Mouse (Mus musculus) hindbrain, embryonic 12.5 days (tissue): ENCODE data around the gene Fbl. TPM values are rescaled to one million over a fixed set of nuclear protein-coding genes. Genes with fewer than 3 reads are reported as not detected.
"Not testable (repeated sequence)": the region's sequence is repeated elsewhere in the genome, so short reads cannot be mapped to it uniquely, and the experiment has no call there.

ENCODE experiments used
- ATAC-seq: fragments of 200-750 bp; cut with Nextera tagmentation; 2 replicates; pipeline ENCODE4 v1.8.0; 2017; ENCODE audit warnings: moderate TSS enrichment; ENCODE audit not compliant: low FRiP score
- H3K27ac ChIP-seq: fragments of 300-500 bp; sonication (generic); 2 replicates; pipeline ENCODE4 v1.5.1; 2016; ENCODE audit warnings: mild to moderate bottlenecking
- H3K27me3 ChIP-seq: fragments of 300-500 bp; sonication (generic); 2 replicates; pipeline ENCODE4 v1.6.1; 2016; ENCODE audit warnings: mild to moderate bottlenecking
- H3K36me3 ChIP-seq: fragments of 300-500 bp; sonication (generic); 2 replicates; pipeline ENCODE4 v1.6.1; 2016; ENCODE audit warnings: mild to moderate bottlenecking
- H3K4me1 ChIP-seq: fragments of 300-500 bp; sonication (generic); 2 replicates; pipeline ENCODE4 v1.6.1; 2016
- H3K4me2 ChIP-seq: fragments of 300-500 bp; sonication (generic); replicated peaks from 2 replicates; pipeline ENCODE4 v1.6.1; 2016; ENCODE audit warnings: mild to moderate bottlenecking
- H3K4me3 ChIP-seq: fragments of 300-500 bp; sonication (generic); 2 replicates; pipeline ENCODE4 v1.5.1; 2016; ENCODE audit warnings: mild to moderate bottlenecking
- H3K9ac ChIP-seq: fragments of 300-500 bp; sonication (generic); 2 replicates; pipeline ENCODE4 v1.6.1; 2016; ENCODE audit warnings: mild to moderate bottlenecking, moderate library complexity
- H3K9me3 ChIP-seq: fragments of 300-500 bp; sonication (generic); replicated peaks from 2 replicates; pipeline ENCODE4 v1.6.1; 2016; ENCODE audit warnings: mild to moderate bottlenecking
- WGBS: fragments of 180-500 bp; shearing (Covaris S2); methylation state at CpG from one replicate; pipeline ENCODE4 v1.1.7; 2016; 5-methylcytosine and 5-hydroxymethylcytosine counted together
- polyA plus RNA-seq: library from polyadenylated mRNA; unstranded; fragments of >200 nt; fragmentation: Nextera tagmentation; extraction: Ambion mirVana; gene quantifications from 2 replicates; pipeline ENCODE4 v1.2.1, GENCODE M21; 2016

The Fbl gene
- polyA plus RNA-seq, 1 experiment from 2014 or later: 115 TPM

GRCm38 (mm10) chr7:28196528-28196927, 27.0 kb downstream of the Fbl start:
- no peaks in the 10 kb centered on the region for H3K9me3 ChIP-seq
- no peaks in the 10 kb centered on the region for H3K4me1 ChIP-seq
- peaks cover 45% of the 10 kb centered on the region for H3K36me3 ChIP-seq
- no peak for ATAC-seq
- H3K27me3 ChIP-seq: no peaks in the 10 kb centered on the region
- H3K4me3 ChIP-seq: no peak overlapping the region
- no peak overlapping the region for H3K9ac ChIP-seq
- 56% methylated on average over 14 of the region's 14 CpGs for WGBS
- H3K27ac ChIP-seq: no peak overlapping the region
- no peak overlapping the region for H3K4me2 ChIP-seq

GRCm38 (mm10) chr7:28199054-28199453, 29.5 kb downstream of the Fbl start:
- ATAC-seq: no peak
- Histone ChIP-seq H3K36me3 (peaks cover 22% of the 10 kb centered on the region), H3K27me3 (no peaks in the 10 kb centered on the region), H3K4me3 (no peak overlapping the region), H3K27ac (no peak overlapping the region), H3K9ac (no peak overlapping the region), H3K9me3 (no peaks in the 10 kb centered on the region), H3K4me1 (no peaks in the 10 kb centered on the region), H3K4me2 (no peak overlapping the region)
- 75% methylated on average over 4 of the region's 4 CpGs for WGBS

DNA sequence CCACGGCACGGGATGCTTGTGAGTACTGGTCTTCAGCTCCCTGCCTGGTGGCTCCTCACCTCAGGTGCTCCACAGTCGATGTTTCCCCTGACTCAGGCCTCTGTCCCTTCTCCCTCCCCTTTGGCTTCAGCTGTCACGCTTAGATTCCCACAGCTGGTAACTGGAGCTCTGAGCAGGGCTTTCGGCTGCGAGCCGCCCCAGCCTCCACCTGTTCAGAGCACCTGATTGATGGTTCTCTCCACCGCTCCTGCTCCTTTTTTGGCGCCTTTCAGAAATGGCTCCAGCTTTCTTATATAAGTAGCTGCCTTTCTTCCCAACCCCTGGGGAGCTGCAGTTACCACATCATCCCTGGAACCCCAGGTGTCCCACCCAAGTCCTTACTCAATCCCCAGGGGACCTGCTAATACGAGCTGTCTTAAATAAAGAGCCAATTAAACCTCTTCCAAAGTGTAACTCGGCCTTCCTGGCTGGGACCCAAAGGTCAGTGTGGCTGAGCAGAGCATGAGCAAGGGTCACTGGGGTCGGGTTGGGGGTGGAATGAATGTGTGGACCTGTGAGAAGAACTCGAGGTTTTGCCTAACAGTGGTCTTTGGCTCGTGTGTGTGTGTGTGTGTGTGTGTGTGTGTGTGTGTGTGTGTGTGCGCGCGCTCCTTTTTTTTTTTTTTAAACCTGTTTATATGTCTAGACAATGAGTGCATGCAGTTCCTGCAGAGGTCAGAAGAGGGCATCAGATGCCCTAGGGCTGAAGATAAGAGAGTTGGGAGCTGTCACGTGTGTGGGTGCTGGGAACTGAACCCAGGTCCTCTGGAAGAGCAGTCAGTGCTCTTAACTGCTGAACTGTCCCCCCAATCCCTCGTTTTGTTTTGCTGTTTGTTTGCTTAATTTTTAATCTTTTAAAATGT, 33.9 kb downstream of the Fbl start:
- Histone ChIP-seq H3K27me3 (no peaks in the 10 kb centered on the region), H3K27ac (no peak overlapping the region), H3K9me3 (no peaks in the 10 kb centered on the region), H3K4me1 (no peaks in the 10 kb centered on the region), H3K4me3 (no peak overlapping the region), H3K36me3 (peaks cover 2% of the 10 kb centered on the region), H3K4me2 (no peak overlapping the region), H3K9ac (no peak overlapping the region)
- 62% methylated on average over 19 of the region's 19 CpGs for WGBS
- no peak for ATAC-seq

GRCm38 (mm10) chr7:28206044-28206600, 36.6 kb downstream of the Fbl start:
- no peaks in the 10 kb centered on the region for H3K27me3 ChIP-seq
- no peaks in the 10 kb centered on the region for H3K9me3 ChIP-seq
- no peak for ATAC-seq
- no peaks in the 10 kb centered on the region for H3K36me3 ChIP-seq
- no peak overlapping the region for H3K27ac ChIP-seq
- H3K4me1 ChIP-seq: no peaks in the 10 kb centered on the region
- H3K4me3 ChIP-seq: no peak overlapping the region
- WGBS: 79% methylated on average over 4 of the region's 4 CpGs
- H3K4me2 ChIP-seq: no peak overlapping the region
- H3K9ac ChIP-seq: no peak overlapping the region

DNA sequence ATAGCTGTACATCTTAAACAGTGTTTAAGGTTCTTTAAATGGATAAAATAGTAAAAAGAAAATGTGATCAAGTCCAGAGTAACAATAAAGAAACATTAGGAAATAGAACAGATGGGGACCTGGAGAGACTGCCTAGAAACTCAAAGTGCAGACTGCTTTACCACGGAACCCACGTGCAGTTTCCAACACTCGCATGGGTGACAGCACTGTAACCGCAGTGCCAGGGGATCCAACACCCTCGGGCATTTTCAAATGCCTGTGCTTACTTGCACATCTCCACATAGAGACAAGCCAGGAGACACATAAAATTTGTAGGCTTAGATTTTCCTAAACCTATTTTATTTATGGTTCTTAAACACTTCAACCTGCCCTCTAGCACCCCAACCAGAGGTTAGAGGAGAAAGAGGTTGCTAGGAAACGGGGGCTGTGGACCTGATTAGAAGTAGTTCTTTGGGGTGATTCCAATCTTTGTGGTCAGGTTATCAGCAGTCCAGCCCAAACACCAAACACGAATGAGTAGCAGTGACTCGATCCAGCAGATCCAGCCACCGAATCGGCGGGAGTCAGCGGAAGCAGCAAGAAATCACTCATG, 39.0 kb downstream of the Fbl start:
- Histone ChIP-seq H3K36me3 (no peaks in the 10 kb centered on the region), H3K27ac (no peak overlapping the region), H3K4me1 (no peaks in the 10 kb centered on the region), H3K4me2 (peak overlapping the region; percentile 54), H3K9ac (peak overlapping the region; percentile 43; the same call in 1 of the 2 replicates), H3K4me3 (peak overlapping the region; percentile 28), H3K27me3 (no peaks in the 10 kb centered on the region), H3K9me3 (no peaks in the 10 kb centered on the region)
- 56% methylated on average over 12 of the region's 12 CpGs for WGBS
- ATAC-seq: no peak

DNA sequence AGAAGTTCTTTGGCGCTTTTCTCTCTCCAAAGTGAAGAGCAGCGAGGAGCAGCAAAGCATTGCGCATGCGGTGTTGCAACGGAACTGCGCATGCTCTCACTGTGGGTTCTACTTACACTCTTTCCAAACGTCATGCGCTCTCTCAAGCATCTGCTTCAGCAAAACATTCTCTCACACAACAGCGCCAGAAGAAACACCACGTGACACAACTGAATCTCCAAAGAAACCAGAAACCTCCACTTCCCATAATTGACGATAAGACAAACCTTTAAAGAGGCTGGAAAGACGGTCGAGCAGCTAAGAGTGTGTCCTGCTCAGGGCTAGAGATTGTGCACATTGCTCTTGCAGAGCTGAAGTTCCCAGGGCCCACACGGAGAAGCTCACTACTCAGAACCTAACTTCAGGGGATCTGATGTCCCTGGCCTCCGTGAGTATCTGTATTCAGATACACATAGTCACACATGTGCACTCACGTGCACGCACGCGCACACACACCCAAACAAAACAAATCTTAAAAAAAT, 39.5 kb downstream of the Fbl start:
- no peaks in the 10 kb centered on the region for H3K9me3 ChIP-seq
- H3K9ac ChIP-seq: peak overlapping the region; percentile 43; the same call in 1 of the 2 replicates

DNA sequence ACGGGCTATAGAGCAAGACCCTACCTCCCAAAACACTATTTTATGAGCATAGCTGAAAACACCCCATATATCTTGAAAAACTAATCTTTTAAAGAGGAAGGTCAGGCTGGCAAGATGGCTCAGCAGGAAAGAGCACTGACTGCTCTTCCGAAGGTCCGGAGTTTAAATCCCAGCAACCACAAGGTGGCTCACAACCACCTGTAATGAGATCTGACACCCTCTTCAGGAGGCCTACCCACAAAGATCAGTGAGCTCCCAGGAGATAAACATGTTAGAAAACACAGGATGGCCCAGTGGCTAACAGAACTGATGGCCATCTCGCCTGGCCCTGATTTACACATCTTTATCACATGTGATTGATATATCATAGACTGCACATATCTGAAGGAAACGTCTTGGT, 41.2 kb downstream of the Fbl start:
- no peaks in the 10 kb centered on the region for H3K9me3 ChIP-seq
- no peaks in the 10 kb centered on the region for H3K4me1 ChIP-seq
- no peaks in the 10 kb centered on the region for H3K27me3 ChIP-seq
- no peak overlapping the region for H3K9ac ChIP-seq
- no peaks in the 10 kb centered on the region for H3K36me3 ChIP-seq
- H3K4me2 ChIP-seq: no peak overlapping the region
- WGBS: 51% methylated on average over 5 of the region's 5 CpGs
- ATAC-seq: no peak
- H3K27ac ChIP-seq: no peak overlapping the region
- H3K4me3 ChIP-seq: no peak overlapping the region

More for the DNA sequence above, 39.5 kb downstream of the Fbl start:
- no peak overlapping the region for H3K27ac ChIP-seq
- 58% methylated on average over 19 of the region's 19 CpGs for WGBS
- peak overlapping the region; percentile 28 for H3K4me3 ChIP-seq
- H3K27me3 ChIP-seq: no peaks in the 10 kb centered on the region
- ATAC-seq: no peak
- peak overlapping the region; percentile 54 for H3K4me2 ChIP-seq
- no peaks in the 10 kb centered on the region for H3K36me3 ChIP-seq
- no peaks in the 10 kb centered on the region for H3K4me1 ChIP-seq

DNA sequence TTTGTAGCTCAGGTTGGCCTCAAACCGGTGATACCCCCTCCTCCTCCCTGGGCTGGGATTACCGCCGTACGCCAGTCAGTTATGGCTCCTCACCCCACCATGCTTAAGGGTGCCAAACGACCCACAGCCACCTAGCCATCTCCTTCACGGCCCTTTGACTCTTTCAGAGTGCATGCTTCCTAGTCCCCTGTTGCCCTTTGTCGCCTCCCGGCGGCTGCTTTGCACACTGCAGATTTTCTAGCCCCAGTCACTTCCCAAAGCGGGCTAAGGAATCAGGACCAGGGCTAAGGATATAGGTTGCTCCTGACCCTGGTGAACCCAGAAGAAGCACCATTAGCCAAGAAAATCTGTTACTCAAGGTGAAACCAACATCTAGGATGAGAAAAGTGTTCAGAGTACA, 44.6 kb downstream of the Fbl start:
- WGBS: 38% methylated on average over 10 of the region's 10 CpGs
- H3K9ac ChIP-seq: no peak overlapping the region
- H3K9me3 ChIP-seq: 0 out of 2 replicates have a peak, but pooled peaks cover 1% of the 10 kb centered on the region
- H3K27me3 ChIP-seq: no peaks in the 10 kb centered on the region
- H3K4me3 ChIP-seq: no peak overlapping the region
- no peak for ATAC-seq
- H3K4me1 ChIP-seq: no peaks in the 10 kb centered on the region
- no peak overlapping the region for H3K4me2 ChIP-seq
- no peaks in the 10 kb centered on the region for H3K36me3 ChIP-seq
- H3K27ac ChIP-seq: no peak overlapping the region

DNA sequence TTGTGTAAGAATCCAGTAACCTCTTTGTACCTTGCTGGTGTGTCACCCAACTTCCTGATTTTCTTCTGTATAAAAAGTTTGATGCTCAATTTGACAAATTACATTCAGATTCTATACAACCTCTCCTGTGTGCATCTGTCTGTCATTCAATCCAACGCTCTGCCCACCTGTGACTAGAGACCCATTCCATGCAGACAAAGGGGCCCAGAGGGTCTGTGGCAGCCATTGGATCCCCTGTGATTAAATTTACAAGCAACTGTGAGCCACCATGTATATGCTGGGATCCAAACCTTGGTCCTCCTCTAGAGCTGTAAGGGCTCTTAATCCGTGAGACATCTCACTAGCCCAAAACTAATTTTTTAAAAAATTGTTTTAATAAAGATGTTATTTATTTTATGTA, 46.4 kb downstream of the Fbl start:
- 89% methylated on average over 2 of the region's 2 CpGs for WGBS
- not testable (repeated sequence) for H3K36me3 ChIP-seq, ATAC-seq, H3K9me3 ChIP-seq, H3K4me3 ChIP-seq, H3K4me2 ChIP-seq, H3K4me1 ChIP-seq, H3K27me3 ChIP-seq, H3K9ac ChIP-seq, H3K27ac ChIP-seq

DNA sequence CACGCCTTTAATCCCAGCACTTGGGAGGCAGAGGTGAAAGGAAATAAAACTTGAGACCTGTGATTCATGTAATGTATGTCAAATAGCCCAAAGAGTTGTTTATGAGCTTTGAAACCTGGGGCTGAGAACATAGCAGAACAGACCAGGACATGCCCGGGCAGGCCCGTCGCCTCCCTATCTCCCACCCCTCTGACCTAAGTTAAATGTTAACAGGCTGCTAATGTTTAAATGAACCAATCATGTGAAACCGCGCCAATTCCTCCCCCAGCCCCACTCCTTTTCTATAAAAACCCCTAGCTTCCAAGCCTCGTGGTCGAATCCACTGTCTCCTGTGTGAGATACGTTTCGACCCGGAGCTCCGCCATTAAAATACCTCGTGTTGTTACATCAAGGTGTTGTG, 48.3 kb downstream of the Fbl start:
- not testable (repeated sequence) for H3K27me3 ChIP-seq, H3K9me3 ChIP-seq, H3K27ac ChIP-seq, ATAC-seq, H3K4me3 ChIP-seq, H3K9ac ChIP-seq, H3K4me1 ChIP-seq, H3K4me2 ChIP-seq, H3K36me3 ChIP-seq
- 89% methylated on average over 13 of the region's 13 CpGs for WGBS

DNA sequence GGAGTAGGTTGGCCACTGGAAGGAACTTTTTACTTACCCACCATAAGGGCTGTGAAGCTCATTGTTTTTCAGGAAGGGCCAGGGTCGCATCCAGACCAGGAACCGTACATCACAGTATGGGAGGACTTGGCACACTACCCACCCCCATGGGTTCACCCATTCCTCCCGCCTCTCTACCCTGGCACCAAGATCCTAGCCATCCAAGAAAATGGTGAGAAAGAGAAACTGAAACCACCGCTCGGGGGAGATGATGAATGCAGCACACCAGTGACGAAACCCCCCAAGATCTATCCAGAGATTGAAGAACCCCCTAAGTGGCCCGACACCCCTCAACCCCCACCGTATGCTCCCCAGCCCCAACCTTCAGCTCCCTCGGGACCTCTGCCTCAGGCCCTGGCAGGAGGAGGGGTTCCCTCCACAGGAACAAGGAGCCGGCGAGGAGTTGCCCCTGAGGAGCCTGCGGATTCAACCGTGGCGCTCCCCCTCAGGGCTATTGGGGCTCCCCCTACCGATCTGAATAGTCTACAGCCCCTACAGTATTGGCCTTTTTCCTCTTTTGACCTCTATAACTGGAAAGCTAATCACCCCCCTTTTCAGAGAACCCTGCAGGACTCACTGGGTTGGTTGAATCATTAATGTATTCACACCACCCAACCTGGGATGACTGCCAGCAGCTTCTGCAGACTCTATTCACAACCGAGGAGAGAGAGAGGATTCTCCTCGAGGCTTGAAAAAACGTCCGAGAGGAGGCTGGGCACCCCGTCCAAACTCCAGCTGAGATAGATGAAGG, 49.6 kb downstream of the Fbl start:
- WGBS: 88% methylated on average over 20 of the region's 20 CpGs
- not testable (repeated sequence) for H3K9ac ChIP-seq, H3K27ac ChIP-seq, H3K4me1 ChIP-seq, ATAC-seq, H3K9me3 ChIP-seq, H3K4me2 ChIP-seq, H3K36me3 ChIP-seq, H3K27me3 ChIP-seq, H3K4me3 ChIP-seq

DNA sequence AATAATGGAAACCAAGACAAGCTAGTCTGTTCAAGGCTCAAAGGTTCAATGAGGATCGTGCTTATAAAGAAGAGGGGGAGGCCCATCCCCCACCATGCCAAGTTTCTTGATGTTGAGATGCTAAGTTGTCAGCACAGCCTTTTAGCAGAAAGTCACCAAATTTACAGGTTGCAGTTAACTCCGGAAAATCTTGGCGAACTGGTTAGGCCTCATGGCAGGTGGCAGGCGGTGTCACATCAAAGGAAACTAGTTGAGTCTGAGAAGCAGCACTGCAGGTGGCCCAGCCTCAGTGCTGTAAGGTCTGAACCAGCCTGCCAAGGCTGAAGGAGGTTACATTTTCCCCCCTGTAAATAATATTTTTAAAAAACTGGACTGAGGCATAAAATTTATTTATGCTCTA, 57.3 kb downstream of the Fbl start:
- H3K9ac ChIP-seq, H3K36me3 ChIP-seq, ATAC-seq: not testable (repeated sequence)

More for the DNA sequence above, 57.3 kb downstream of the Fbl start:
- not testable (repeated sequence) for H3K4me2 ChIP-seq, H3K4me3 ChIP-seq, H3K27ac ChIP-seq, H3K4me1 ChIP-seq, H3K9me3 ChIP-seq, H3K27me3 ChIP-seq
- 86% methylated on average over 4 of the region's 4 CpGs for WGBS
